Mouse (Mus musculus): ENCODE measurements around the gene AY761184. TPM values are rescaled to one million over a fixed set of nuclear protein-coding genes. Genes with fewer than 3 reads are reported as not detected.

AY761184 gene
- not detected for polyA plus RNA-seq (2017; shearing (Covaris generic))

DNA sequence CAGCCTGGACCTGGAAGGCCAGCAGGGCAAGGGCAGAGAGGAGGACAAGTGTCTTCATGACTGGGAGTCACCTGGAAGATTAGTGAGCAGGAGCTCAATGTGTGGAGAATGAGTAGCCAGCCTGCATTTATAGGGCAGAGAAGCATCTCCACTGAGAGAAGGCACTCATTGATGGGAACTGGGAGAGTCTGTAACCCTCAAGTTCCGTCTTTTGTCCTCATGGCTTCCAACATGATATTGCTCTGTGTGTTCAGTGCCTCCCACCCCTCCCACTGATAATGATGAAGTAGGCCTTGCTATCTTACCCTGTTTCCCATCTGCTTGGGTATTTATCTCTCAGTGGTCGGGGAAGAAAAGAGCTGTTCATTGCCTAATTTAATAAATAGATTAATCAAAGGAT is at the start of gene AY761184:
TSS of gene AY761184 (minus strand) at position 101 of the 400 bp plus-strand sequence.

GRCm38 (mm10) chr8:21665497-21665896 is 37.9 kb downstream of the AY761184 start, which contains the start of gene Defa34:
Gene Defa34, plus strand, starts transcription at chr8:21665797.

DNA sequence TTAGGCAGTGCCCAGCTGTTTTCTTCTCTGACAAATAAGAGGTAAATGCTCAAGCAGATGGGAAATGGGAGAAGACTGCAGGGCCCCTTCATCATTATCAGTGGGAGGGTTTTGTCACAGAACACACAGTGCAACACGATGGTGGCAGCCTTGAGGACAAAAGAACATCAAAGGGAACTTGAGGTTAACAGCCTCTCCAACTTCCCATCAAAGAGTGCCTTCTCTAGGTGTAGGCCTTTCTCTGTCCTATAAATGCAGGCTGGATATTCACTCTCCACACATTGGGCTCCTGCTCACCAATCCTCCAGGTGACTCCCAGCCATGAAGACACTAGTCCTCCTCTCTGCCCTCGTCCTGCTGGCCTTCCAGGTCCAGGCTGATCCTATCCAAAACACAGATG is 48.0 kb downstream of the AY761184 start, which contains the start of gene Defa17:
TSS of gene Defa17 (plus strand) at position 301 of the 400 bp plus-strand sequence.

Other genes with a start within 250 kb of the AY761184 start
- gene Gm7849, start 247.1 kb downstream of the AY761184 start, polyA plus RNA-seq (2017; shearing (Covaris generic)): not detected
- not detected for gene Defa20, start 194.4 kb downstream of the AY761184 start, polyA plus RNA-seq (2017; shearing (Covaris generic))
- gene Defa32, start 174.6 kb downstream of the AY761184 start, polyA plus RNA-seq (2017; shearing (Covaris generic)): not detected
- not detected for gene Defa37, start 138.3 kb downstream of the AY761184 start, polyA plus RNA-seq (2017; shearing (Covaris generic))
- not detected for gene Defa28, start 120.6 kb downstream of the AY761184 start, polyA plus RNA-seq (2017; shearing (Covaris generic))
- gene Gm7861, start 109.1 kb downstream of the AY761184 start, polyA plus RNA-seq (2017; shearing (Covaris generic)): not detected
- gene Defa26, start 85.5 kb downstream of the AY761184 start, polyA plus RNA-seq (2017; shearing (Covaris generic)): not detected
- gene Defa17, start 47.9 kb downstream of the AY761184 start, polyA plus RNA-seq (2017; shearing (Covaris generic)): not detected
- not detected for gene Defa34, start 37.8 kb downstream of the AY761184 start, polyA plus RNA-seq (2017; shearing (Covaris generic))
- not detected for gene Defa24, start 30.8 kb upstream of the AY761184 start, polyA plus RNA-seq (2017; shearing (Covaris generic))
- gene Defb50, start 119.9 kb upstream of the AY761184 start, polyA plus RNA-seq (2017; shearing (Covaris generic)): not detected
- gene Defb2, start 136.3 kb upstream of the AY761184 start, polyA plus RNA-seq (2017; shearing (Covaris generic)): not detected
- not detected for gene Defb10, start 155.3 kb upstream of the AY761184 start, polyA plus RNA-seq (2017; shearing (Covaris generic))
- not detected for gene Defb9, start 181.8 kb upstream of the AY761184 start, polyA plus RNA-seq (2017; shearing (Covaris generic))
- not detected for gene Defb11, start 202.8 kb upstream of the AY761184 start, polyA plus RNA-seq (2017; shearing (Covaris generic))
- not detected for gene Defb15, start 229.1 kb upstream of the AY761184 start, polyA plus RNA-seq (2017; shearing (Covaris generic))
- not detected for gene Defb35, start 234.7 kb upstream of the AY761184 start, polyA plus RNA-seq (2017; shearing (Covaris generic))
- gene Defb13, start 243.1 kb upstream of the AY761184 start, polyA plus RNA-seq (2017; shearing (Covaris generic)): not detected